Mouse (Mus musculus) CH12.LX (cell line): ENCODE measurements around the gene Tshr. TPM values are rescaled to one million over a fixed set of nuclear protein-coding genes. Genes with fewer than 3 reads are reported as not detected.
A peak's percentile ranks its signal among the peaks of the same experiment; 100 is the strongest.

ENCODE experiments used
- DNase-seq: peaks from one replicate; pipeline ENCODE4 v3.0.0-alpha.2; 2013; ENCODE audit errors: extremely low read depth
- H3K27ac ChIP-seq: 2 replicates; pipeline ENCODE4 v1.5.1; 2012; ENCODE audit warnings: low read depth, mild to moderate bottlenecking, control low read depth, moderate library complexity; ENCODE audit not compliant: insufficient read depth
- H3K27me3 ChIP-seq: replicated peaks from 2 replicates; pipeline ENCODE3; 2012; ENCODE audit warnings: inconsistent platforms
- H3K36me3 ChIP-seq, 2 experiments: replicated peaks in 1 of 2; 2 replicates each; pipeline versions ENCODE3 to v1.6.1; 2012; ENCODE audit warnings: inconsistent platforms in 1 of 2, low read length in 1 of 2, mild to moderate bottlenecking in 1 of 2, mixed read lengths in 1 of 2, moderate library complexity in 1 of 2; ENCODE audit not compliant: control insufficient read depth in 1 of 2, insufficient read depth in 1 of 2
- H3K4me1 ChIP-seq, 2 experiments: 2 replicates each; pipeline ENCODE4 v1.6.1; 2012; ENCODE audit warnings: inconsistent platforms in 1 of 2, moderate library complexity in 1 of 2; ENCODE audit not compliant: insufficient read depth in 2 of 2, control insufficient read depth in 1 of 2
- H3K4me2 ChIP-seq: 2 replicates; pipeline ENCODE4 v1.6.1; 2012; ENCODE audit warnings: low read depth, mild to moderate bottlenecking, control low read depth; ENCODE audit not compliant: poor library complexity, insufficient read depth, severe bottlenecking
- H3K4me3 ChIP-seq, 3 experiments: fragments of 150-350 bp in 1 of 3; sonication (generic) in 1 of 3; replicated peaks in 1 of 3; 2 replicates each; pipeline versions ENCODE3 to v1.5.1; 2011 to 2012; ENCODE audit warnings: low read depth in 2 of 3, low read length in 2 of 3, mild to moderate bottlenecking in 2 of 3, moderate library complexity in 2 of 3, control low read depth in 1 of 3, improper control_type of control experiment in 1 of 3, inconsistent platforms in 1 of 3, mixed read lengths in 1 of 3; ENCODE audit not compliant: poor library complexity in 1 of 3
- H3K79me2 ChIP-seq: replicated peaks from 2 replicates; pipeline ENCODE4 v1.6.1; 2012; ENCODE audit warnings: mild to moderate bottlenecking, moderate library complexity; ENCODE audit not compliant: control insufficient read depth, poor library complexity, insufficient read depth, severe bottlenecking; ENCODE audit errors: extremely low read depth
- H3K9ac ChIP-seq: 2 replicates; pipeline ENCODE4 v1.6.1; 2012; ENCODE audit warnings: low read depth, mild to moderate bottlenecking, control low read depth, moderate library complexity; ENCODE audit not compliant: insufficient read depth
- H3K9me3 ChIP-seq: replicated peaks from 2 replicates; pipeline ENCODE3; 2012; ENCODE audit warnings: low read length, inconsistent platforms, mixed read lengths
- BHLHE40 ChIP-seq: IDR thresholded peaks from 2 replicates; pipeline ENCODE4 v1.6.1; 2011; ENCODE audit warnings: mild to moderate bottlenecking, low read depth, low read length, improper control_type of control experiment
- CHD1 ChIP-seq: IDR thresholded peaks from 2 replicates; pipeline ENCODE4 v1.6.1; 2012; ENCODE audit warnings: low read depth, low read length, improper control_type of control experiment, inconsistent platforms
- CTCF ChIP-seq, 2 experiments: IDR thresholded peaks in 1 of 2; conservative IDR thresholded peaks in 1 of 2; 2 replicates each; pipeline ENCODE4 v1.5.1; 2011 to 2012; ENCODE audit warnings: low read depth in 2 of 2, low read length in 2 of 2, improper control_type of control experiment in 1 of 2, inconsistent platforms in 1 of 2, mild to moderate bottlenecking in 1 of 2, moderate library complexity in 1 of 2
- E2F4 ChIP-seq: IDR thresholded peaks from 2 replicates; pipeline ENCODE4 v1.6.1; 2011; ENCODE audit warnings: low read depth, low read length, improper control_type of control experiment; ENCODE audit not compliant: insufficient replicate concordance
- ELF1 ChIP-seq: IDR thresholded peaks from 2 replicates; pipeline ENCODE4 v1.6.1; 2014; ENCODE audit warnings: low read depth, mild to moderate bottlenecking, inconsistent platforms, low read length, improper control_type of control experiment
- EP300 ChIP-seq: IDR thresholded peaks from 2 replicates; pipeline ENCODE4 v1.6.1; 2011; ENCODE audit warnings: low read length, improper control_type of control experiment
- ETS1 ChIP-seq: conservative IDR thresholded peaks from 2 replicates; pipeline ENCODE4 v1.6.1; 2012; ENCODE audit warnings: low read depth, mild to moderate bottlenecking, inconsistent platforms, low read length, improper control_type of control experiment, moderate library complexity
- HCFC1 ChIP-seq: IDR thresholded peaks from 2 replicates; pipeline ENCODE4 v1.6.1; 2012; ENCODE audit warnings: low read depth, mild to moderate bottlenecking, inconsistent platforms, low read length, improper control_type of control experiment
- JUN ChIP-seq: IDR thresholded peaks from 2 replicates; pipeline ENCODE4 v1.6.1; 2011; ENCODE audit warnings: low read depth, mild to moderate bottlenecking, low read length, improper control_type of control experiment, moderate library complexity; ENCODE audit not compliant: insufficient read depth
- JUND ChIP-seq: conservative IDR thresholded peaks from 2 replicates; pipeline ENCODE4 v1.6.1; 2011; ENCODE audit warnings: low read depth, low read length, improper control_type of control experiment
- MAX ChIP-seq: IDR thresholded peaks from 2 replicates; pipeline ENCODE4 v1.6.1; 2011; ENCODE audit warnings: low read length, improper control_type of control experiment
- MAZ ChIP-seq: IDR thresholded peaks from 2 replicates; pipeline ENCODE4 v1.6.1; 2012; ENCODE audit warnings: low read depth, mild to moderate bottlenecking, inconsistent platforms, low read length, improper control_type of control experiment, moderate library complexity
- MEF2A ChIP-seq: IDR thresholded peaks from 2 replicates; pipeline ENCODE4 v1.6.1; 2014; ENCODE audit warnings: low read depth, mild to moderate bottlenecking, inconsistent platforms, low read length, improper control_type of control experiment, borderline replicate concordance
- MXI1 ChIP-seq: IDR thresholded peaks from 2 replicates; pipeline ENCODE4 v1.6.1; 2011; ENCODE audit warnings: mild to moderate bottlenecking, low read depth, low read length, improper control_type of control experiment
- NELFE ChIP-seq: IDR thresholded peaks from 2 replicates; pipeline ENCODE4 v1.6.1; 2011; ENCODE audit warnings: low read depth, low read length, improper control_type of control experiment
- NRF1 ChIP-seq: IDR thresholded peaks from 2 replicates; pipeline ENCODE4 v1.6.1; 2014; ENCODE audit warnings: low read depth, mild to moderate bottlenecking, inconsistent platforms, low read length, improper control_type of control experiment, moderate library complexity
- PAX5 ChIP-seq: IDR thresholded peaks from 2 replicates; pipeline ENCODE4 v1.6.1; 2012; ENCODE audit warnings: low read length, inconsistent platforms, mixed read lengths
- POLR2AphosphoS2 ChIP-seq: IDR thresholded peaks from 2 replicates; pipeline ENCODE4 v1.6.1; 2011; ENCODE audit warnings: low read depth, low read length, improper control_type of control experiment
- RCOR1 ChIP-seq: conservative IDR thresholded peaks from 2 replicates; pipeline ENCODE4 v1.6.1; 2012; ENCODE audit warnings: low read depth, mild to moderate bottlenecking, inconsistent platforms, low read length, improper control_type of control experiment
- SIN3A ChIP-seq: IDR thresholded peaks from 2 replicates; pipeline ENCODE4 v1.6.1; 2012; ENCODE audit warnings: low read length, improper control_type of control experiment, inconsistent platforms
- TCF12 ChIP-seq: IDR thresholded peaks from 2 replicates; pipeline ENCODE4 v1.6.1; 2014; ENCODE audit warnings: low read depth, mild to moderate bottlenecking, inconsistent platforms, low read length, improper control_type of control experiment
- UBTF ChIP-seq: IDR thresholded peaks from 2 replicates; pipeline ENCODE4 v1.6.1; 2012; ENCODE audit warnings: low read depth, mild to moderate bottlenecking, inconsistent platforms, low read length, improper control_type of control experiment, moderate library complexity
- USF2 ChIP-seq: conservative IDR thresholded peaks from 2 replicates; pipeline ENCODE4 v1.6.1; 2011; ENCODE audit warnings: low read depth, low read length, improper control_type of control experiment
- ZC3H11A ChIP-seq: IDR thresholded peaks from 2 replicates; pipeline ENCODE4 v1.6.1; 2012; ENCODE audit warnings: low read depth, mild to moderate bottlenecking, inconsistent platforms, low read length, improper control_type of control experiment
- ZKSCAN1 ChIP-seq: IDR thresholded peaks from 2 replicates; pipeline ENCODE4 v1.6.1; 2012; ENCODE audit warnings: low read depth, inconsistent platforms, low read length, improper control_type of control experiment, borderline replicate concordance
- ZMIZ1 ChIP-seq: IDR thresholded peaks from 2 replicates; pipeline ENCODE4 v1.6.1; 2012; ENCODE audit warnings: low read depth, mild to moderate bottlenecking, inconsistent platforms, low read length, improper control_type of control experiment
- dilution Hi-C: fragments of 300-500 bp; cut with MboI; formaldehyde crosslinking; loops from 2 replicates; pipeline ENCODE4 v1.14.3; 2020; ENCODE audit warnings: low sequenced_read_pairs; ENCODE audit not compliant: extremely low pct_unique_long_range_greater_than_20kb, extremely low pct_ligation_motif_present
- in situ Hi-C: fragments of 300-500 bp; cut with MboI; formaldehyde crosslinking; loops from 3 replicates; pipeline ENCODE4 v1.14.3; 2019; ENCODE audit warnings: low sequenced_read_pairs, low pct_ligation_motif_present, low pct_unique_long_range_greater_than_20kb, mixed read lengths
- polyA plus RNA-seq: library from polyadenylated mRNA; unstranded; fragments of >175 nt; gene quantifications from 2 replicates; pipeline ENCODE4 v1.2.1, GENCODE M21; 2012; ENCODE audit warnings: low read depth; ENCODE audit not compliant: insufficient read length
- total RNA-seq, 2 experiments: library from RNA; depleted of rRNA; stranded (reverse); fragments of 300-350 nt in 1 of 2; fragments of >200 nt in 1 of 2; gene quantifications; 2 replicates each; pipeline ENCODE4 v1.2.3; 2012 to 2014

The Tshr gene
- total and polyA plus RNA-seq, 3 experiments = not detected

GRCm38 (mm10) chr12:91423125-91423820, 38.9 kb downstream of the Tshr start (continued):
- TF ChIP-seq JUND = no peak
- no peak for TF ChIP-seq E2F4
- no peak for TF ChIP-seq CHD1
- TF ChIP-seq JUN = no peak
- no peak for TF ChIP-seq MEF2A
- TF ChIP-seq ZKSCAN1 = no peak
- TF ChIP-seq UBTF = no peak
- no peak for TF ChIP-seq SIN3A
- TF ChIP-seq ELF1 = peak; percentile 90
- no peak for TF ChIP-seq USF2
- no peak for TF ChIP-seq MXI1
- no peak for TF ChIP-seq BHLHE40

- DNase-seq = no peak
- Histone ChIP-seq H3K36me3 (no peaks in the 10 kb centered on the region), H3K9ac (no peak overlapping the region), H3K4me2 (no peak overlapping the region), H3K4me1 (peaks cover 5 to 11% of the 10 kb centered on the region in 2 experiments; a peak in 3 of 4 replicates), H3K27me3 (no peaks in the 10 kb centered on the region)
- in situ Hi-C loops = no loop called here
- no peak for TF ChIP-seq POLR2AphosphoS2
- TF ChIP-seq ZMIZ1 = no peak
- TF ChIP-seq PAX5 = no peak
- no peak for TF ChIP-seq NRF1
- no peak for TF ChIP-seq NELFE
- no peak for TF ChIP-seq UBTF
- no peak for TF ChIP-seq ZC3H11A
- no peak for TF ChIP-seq ETS1
- no peak for TF ChIP-seq USF2
- TF ChIP-seq MAZ = no peak
- TF ChIP-seq CTCF (conservative IDR thresholded peaks at IDR 0.05 in 1 of 2, IDR thresholded peaks at IDR 0.05 in 1 of 2; ENCODE audit: low read depth in 2 of 2, low read length in 2 of 2) = no peak
- no peak for TF ChIP-seq BHLHE40
- no peak for TF ChIP-seq EP300
- TF ChIP-seq HCFC1 = no peak
- no peak for TF ChIP-seq RCOR1
- no peak for TF ChIP-seq MAX
- no peak for TF ChIP-seq TCF12
- TF ChIP-seq JUND = no peak
- TF ChIP-seq, all 38 proteins: peak for 0
- dilution Hi-C loops = no loop called here
- Histone ChIP-seq H3K9me3 (no peaks in the 10 kb centered on the region), H3K27ac (no peak overlapping the region), H3K4me3 (no peak overlapping the region), H3K79me2 (no peaks in the 10 kb centered on the region)
Observed at GRCm38 (mm10) chr12:91426499-91426898, 42.1 kb downstream of the Tshr start.
